Mouse (Mus musculus) adrenal gland, postnatal 4 days (tissue): ENCODE data around the gene Nosip. TPM values are rescaled to one million over a fixed set of nuclear protein-coding genes. Genes with fewer than 3 reads are reported as not detected.
"Not testable (repeated sequence)": the region's sequence is repeated elsewhere in the genome, so short reads cannot be mapped to it uniquely, and the experiment has no call there.

Experiments
- DNase-seq, 2 experiments: peaks; one replicate each; pipeline ENCODE4 v3.0.0; 2021 to 2022; ENCODE audit warnings: low spot score in 2 of 2, mixed read lengths in 2 of 2
- long read RNA-seq, 2 experiments: library from polyadenylated mRNA; stranded (forward); transcript quantifications; one replicate each; pipeline ENCODE4 v2.0.0; 2021
- total RNA-seq, 2 experiments: library from RNA; stranded (reverse); gene quantifications; 2 replicates each; pipeline ENCODE4 v1.2.3; 2021

The Nosip gene
- total RNA-seq = 10 to 100 TPM; 61.1 to 71.2 TPM
- long read RNA-seq, experiment 1, transcript Nosip-201 (9 exons, 1,814 nt) = major isoform, 32 of 52 reads
- long read RNA-seq, experiment 1, partial matches to known transcripts = 2 of 52 reads
- long read RNA-seq, experiment 1, other reads (novel, unspliced or antisense) = 17 of 52 reads
- long read RNA-seq, experiment 2, transcript Nosip-201 (9 exons, 1,814 nt) = major isoform, 56 of 91 reads
- long read RNA-seq, experiment 2, partial matches to known transcripts = 14 of 91 reads
- long read RNA-seq, experiment 2, other reads (novel, unspliced or antisense) = 16 of 91 reads

DNA sequence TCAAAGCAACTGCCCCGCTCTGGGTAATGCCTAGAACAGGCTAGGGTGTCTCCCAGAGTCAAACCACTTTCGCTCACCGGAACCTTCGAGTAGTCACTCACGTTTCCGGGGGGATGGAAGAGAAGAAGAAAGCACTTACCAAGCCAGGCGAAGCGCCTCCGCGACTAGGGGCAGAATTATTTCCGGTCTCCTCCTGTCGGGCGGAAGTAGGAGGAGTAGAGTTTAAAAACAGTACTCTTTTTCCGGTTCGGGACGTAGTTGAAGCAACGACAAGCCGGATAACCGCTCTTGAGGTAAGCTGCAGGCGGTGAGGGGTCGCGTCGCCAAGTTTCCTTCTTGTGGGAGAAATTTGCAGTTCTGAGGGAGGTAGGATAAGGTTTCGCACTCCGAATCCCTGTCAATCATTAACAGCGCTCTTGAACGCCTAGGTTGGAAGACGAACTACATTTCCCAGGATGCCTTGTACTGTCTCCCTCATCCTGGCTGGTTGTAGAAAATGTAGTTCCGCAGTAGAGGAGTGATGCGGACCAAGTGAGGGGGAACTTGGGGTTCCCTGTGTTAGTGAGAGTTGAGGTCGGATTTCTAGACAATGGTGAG is at the start of gene Nosip, which contains the start of gene Prrg2:
Nosip (plus strand) TSS at position 191 of the 597 bp plus-strand sequence.
Prrg2 (minus strand) TSS at position 439 of the 597 bp plus-strand sequence.
- DNase-seq = peak; percentile 77 to 94

DNA sequence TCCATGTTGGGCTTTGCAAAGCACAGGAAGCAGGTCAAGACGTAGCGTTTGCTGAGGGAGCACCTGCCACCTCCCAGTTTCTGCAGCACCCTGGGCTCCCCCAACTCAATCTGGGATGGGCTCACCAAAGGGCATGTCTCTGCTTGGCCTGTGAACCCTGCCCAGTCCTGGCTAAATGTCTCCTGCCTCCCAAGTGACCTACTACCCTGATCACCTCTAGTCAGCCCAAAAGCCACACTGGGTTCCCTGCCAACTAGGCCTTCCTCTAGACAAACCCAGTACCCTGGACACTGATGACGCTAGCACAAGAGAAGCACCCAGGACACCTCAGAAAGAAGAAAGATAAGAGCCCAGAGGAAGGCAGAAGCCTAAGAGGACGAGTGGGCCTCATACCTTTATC is 49.4 kb upstream of the Nosip start:
- DNase-seq = no peak

DNA sequence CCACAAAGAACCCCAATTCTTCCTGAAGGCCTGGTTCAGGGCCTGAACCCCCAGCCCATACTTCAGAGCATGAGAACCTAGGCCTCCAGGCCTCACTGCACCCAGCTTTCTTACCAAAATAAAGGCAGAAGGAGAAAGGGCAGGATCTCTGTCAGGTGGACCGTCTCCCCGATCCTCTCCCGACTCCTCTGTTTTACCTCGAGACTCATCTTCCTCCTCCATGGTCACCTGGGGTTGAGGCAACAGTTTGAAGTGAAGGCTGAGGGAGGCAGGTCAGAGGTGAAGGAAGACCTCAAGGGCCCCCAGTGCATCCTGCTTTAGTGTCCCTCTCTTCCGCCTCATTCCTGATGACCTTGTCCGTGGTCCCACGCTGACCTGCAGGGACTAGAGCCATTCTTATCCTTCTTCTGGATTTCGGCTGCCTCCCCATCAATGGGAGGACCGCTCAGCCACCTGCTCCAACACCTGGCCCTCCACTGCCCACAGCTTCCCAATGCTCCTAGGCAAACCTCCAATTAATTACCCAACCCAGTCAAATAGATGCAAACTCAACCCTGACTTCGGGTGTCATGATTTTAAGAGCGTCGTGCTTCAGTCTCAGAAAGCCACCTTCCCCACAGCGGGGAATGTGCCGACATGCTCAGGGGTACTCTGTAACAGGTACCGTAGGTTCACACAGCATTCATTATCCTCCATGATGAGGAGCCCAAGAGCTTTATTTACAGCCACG is 48.7 kb upstream of the Nosip start:
- DNase-seq = no peak

DNA sequence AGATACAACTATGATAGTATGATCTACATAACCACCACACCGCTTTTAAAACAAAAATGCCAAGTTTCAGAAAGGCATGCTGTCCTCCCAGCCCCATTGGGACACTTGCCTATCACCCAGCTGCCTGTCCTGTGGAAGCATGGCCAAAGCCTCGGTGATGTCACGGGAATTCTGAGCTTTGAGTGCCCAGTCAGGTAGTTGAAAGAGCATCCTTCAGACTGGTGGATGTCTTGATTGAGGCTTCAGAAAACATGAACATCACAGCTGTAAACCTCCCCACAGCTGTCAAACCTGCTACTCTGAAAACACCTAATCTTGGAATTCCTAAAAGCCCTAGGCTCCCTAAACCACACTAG is 48.2 kb upstream of the Nosip start:
- DNase-seq = no peak

DNA sequence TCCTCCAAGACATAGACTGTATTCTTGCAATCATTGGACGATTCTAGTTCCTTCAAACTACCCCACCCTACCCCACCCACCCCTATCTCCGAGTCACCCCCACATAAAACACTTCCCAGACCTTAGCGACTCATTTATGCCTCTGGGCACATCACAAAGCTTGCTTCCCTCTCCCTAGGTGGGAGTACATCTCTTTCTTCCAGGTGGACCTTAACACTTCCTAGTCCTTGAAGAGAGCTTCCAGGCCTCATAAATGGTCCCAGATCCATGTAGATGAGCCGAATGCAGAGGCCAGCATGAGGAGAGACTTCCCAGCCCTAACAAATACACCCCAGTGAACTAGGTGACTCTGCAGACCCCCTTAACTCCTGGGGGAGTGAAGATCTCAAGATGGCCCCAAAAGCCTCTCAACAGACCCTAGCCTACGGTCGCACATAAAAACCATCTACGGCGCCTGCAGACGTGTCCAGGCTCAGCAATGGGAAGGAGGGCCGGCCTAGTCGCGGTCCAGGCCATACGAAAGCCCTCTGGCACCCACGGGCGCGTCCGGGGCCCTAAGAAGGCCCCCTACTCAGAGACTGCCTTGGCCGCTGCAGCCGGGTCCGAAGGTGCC is 46.8 kb upstream of the Nosip start:
- DNase-seq = no peak

DNA sequence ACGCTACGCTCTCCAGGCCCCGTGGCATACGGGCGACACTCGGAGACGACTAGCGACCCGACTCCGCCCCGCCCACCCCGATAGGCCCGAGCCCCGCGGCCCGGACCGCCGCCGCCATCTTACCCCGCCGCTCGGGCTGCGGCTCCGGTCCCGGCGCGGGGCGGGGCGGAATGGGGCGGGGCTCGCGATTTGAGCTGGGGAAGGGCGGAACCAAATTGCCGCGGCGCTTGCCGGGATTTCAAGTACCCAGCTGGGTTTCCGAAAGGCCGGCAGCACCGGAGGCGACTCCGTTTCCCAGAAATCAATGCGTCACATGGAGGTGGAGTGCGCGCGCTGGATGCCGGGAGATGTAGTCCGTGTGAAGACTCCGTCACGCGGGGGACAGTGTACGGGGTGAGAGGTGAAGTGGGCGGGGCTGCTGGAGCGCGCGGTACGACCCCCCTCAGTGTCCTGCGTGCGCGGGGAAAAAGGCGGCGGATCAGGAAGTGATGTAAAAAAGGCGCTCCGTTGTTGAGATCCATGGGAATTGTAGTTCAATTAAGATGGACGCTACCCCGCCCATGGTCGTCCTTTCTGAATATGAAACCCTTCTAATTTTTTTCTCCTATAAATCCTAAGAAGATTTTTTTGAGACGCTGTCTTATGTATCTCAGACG is 46.1 kb upstream of the Nosip start, which contains the start of gene Scaf1:
Scaf1 (minus strand) TSS at position 407 of the 656 bp plus-strand sequence.
- DNase-seq = peak; percentile 92 to 96

DNA sequence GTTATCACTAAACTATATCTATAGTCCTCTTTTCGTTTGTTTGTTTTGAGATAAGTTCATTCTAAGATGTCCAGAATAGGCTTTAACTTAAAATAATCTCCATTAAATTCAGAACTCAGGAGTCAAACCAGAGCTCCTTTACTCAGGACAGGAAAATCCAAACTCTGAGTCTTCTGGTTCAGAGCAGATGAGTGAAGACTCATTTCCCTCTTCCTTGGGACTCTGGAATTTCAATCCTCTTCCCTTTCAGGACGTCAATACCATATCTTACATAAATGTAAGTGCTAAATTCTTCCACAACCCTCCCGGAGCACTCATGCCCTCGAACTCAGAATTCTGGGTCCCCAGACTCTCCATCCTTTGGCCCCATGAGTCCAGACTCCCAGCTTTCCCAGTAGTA is 45.5 kb upstream of the Nosip start:
- no peak for DNase-seq

DNA sequence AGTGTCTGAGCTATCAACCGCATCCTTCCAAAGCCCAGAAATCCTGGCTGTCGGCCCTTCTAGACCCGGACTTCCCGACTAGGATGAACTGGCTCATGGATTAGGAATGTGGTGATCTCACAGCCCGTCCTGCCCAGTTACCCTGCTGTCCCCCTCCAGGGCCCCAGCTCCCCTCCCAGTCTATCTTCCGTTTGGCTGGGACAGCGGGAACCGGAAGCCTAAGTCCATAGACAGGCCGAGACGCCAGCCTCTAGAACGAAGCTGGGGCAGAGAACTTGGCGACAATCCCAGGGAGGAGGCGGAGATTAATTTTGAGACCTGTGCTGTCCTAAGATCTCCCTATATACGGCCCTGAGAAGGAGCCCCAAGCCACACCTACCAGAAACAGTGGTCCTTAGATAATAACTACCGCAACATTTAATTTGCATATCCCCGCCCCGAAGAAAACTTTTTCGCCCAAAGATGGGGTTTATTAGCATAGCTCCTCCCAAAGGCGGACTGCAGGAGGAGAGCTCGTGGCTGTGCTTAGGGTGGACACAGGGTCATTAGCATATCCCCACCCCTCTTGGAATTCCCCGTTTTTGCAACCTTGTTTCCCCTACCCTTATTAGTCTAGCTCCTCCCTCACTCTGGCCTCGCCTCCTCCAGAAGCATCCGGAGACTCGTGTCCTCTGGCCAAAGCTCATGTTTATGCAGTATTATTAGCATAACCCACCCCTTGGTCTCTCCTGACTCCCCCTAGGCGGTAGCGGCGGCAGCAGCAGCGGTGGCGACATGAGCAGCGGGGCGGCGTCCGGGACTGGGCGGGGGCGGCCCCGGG is 44.8 kb upstream of the Nosip start, which contains the start of gene Rras:
Rras (plus strand) TSS at position 720 of the 820 bp plus-strand sequence.
- DNase-seq = peak; percentile 59 to 80

DNA sequence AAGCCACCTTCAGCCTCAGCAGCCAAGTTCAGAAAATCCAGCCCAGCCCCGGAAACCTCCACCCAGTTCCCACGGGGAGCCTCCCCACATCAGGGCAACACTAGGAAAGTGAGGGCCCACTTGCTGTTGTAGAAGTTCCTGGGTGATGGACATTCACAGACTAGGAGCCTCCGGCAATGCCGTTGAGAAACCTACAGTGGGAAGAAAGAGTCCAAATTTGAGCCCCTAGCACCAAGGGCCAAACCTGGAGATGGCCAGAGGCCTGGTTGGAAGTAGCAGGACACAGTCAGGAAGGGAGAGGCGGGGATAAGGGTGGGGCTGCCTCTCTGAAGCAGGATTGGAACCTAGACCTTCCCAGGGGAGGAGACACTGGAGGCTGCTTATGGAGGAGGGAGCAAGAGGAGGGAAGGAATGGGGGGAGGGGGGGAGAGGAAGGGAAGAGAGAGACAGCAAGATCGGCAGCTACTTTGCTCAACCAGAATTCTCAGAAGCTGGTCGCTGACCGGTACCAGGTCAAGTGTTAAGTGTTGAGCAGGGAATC is 43.1 kb upstream of the Nosip start:
- no peak for DNase-seq

DNA sequence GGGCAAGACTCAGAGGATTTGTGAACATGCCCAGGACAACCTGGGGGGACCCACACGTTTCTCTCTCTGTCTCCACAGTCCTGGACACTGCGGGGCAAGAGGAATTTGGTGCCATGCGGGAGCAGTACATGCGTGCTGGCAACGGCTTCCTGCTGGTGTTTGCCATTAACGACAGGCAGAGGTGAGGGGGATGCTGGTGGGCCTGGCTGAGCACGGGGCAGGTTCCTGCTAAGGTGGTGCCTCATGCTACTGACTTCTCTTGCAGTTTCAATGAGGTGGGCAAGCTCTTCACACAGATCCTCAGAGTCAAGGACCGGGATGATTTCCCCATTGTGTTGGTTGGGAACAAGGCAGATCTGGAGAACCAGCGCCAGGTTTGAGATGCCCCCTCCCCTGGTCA is 42.0 kb upstream of the Nosip start:
- no peak for DNase-seq

DNA sequence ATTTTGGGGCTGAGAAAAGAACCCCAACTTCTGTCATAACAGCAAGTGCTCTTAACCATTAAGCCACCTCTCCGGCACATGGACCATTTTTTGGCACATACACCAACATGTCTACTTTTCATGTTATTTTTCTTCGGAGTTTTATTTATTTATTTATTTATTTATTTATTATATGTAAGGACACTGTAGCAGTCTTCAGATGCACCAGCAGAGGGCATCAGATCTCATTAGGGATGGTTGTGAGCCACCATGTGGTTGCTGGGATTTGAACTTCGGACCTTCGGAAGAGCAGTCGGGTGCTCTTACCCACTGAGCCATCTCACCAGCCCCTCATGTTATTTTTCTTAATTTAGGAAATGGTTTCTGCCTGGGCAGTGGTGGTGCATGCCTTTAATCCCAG is 38.5 kb upstream of the Nosip start:
- DNase-seq = not testable (repeated sequence)

DNA sequence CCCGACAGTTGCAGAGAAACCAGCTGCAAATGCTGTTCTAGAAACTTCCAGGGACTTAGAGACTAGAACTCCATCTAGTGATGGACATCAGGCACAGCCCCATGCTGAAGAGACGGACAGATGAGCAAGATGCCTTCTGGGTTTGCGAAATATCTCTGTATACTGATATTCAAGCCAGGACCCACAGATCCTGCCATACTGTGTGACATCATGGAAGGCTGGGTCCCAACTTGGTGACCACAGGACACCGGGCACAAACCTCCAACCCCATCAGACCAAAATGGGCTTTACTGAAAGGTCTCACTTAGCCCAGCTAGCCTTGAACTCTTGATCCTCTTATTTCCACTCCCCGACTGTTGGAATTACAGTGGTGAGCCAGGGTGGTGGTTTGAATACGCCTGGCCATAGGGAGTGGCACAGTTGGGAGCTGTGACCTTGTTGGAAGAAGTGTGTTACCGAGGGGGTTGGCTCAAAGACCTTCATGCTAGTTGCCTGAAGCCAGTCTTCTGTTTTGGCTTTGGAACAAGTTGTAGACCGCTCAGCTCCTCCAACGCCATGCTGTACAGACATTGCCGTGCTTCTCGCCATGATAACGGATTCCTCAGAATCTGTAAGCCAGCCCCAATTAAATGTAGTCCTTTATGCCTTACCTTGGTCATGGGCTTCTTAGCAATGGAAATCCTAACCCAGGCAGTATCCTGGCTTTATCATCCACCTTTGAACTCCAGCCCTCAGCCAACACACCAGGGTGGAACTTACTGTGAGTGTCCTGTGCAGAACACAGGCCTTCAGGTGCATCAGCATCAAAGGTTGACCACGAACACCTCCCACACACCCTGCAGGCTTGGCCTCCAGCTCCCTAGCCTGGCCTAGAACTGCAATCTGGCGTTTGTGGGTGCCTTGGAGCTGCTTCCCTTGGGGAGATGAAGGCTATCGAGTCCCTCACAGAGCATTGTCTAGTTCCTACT is 37.7 kb upstream of the Nosip start:
- DNase-seq = no peak

DNA sequence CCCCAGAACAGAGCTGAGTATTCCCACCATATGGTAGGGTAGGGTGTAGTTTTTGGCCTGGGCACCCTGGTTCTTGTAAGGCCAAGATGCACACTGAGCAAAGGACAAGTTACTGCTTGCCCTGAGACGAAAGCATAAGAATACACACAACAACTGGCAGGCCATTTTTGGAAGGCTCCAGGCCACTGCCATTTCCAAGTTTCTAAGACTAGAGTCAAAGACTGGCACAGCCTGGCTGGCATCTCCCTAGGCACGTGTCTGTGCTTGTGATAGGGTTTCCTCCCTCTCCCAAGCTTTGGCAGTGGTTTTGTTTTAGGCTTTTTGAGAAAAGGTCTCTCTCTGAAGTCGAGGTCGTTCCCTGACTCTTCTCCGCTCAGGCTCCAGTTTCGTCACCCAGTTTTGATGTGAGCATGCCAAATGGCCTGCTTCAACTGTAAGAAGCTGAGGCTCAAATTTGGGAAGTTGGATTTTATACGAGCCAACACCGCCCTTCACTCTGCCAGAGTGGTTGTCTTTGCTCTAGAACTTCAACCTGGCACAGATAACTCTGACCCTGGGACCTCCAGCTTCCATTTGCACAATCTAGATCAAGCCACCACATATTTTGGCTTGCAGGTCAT is 36.5 kb upstream of the Nosip start:
- no peak for DNase-seq

DNA sequence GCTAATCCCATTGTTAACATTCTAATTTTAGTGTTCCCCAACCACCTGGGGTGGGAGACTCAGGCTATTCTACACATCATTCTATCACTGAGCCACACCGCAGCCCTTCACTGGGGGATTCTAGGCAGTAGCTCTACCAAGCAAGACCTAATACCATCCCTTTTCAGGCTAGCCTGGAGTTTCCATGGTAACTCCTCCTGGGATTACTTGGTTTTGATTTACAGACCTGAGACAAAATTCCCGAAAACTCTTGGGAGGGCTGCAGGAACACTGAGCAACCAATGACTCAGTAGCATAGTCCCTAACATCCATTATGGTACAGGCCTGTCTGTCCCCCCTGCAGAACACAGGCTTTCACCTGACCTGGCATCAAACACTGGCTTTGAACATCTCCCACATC is 36.0 kb upstream of the Nosip start:
- DNase-seq = no peak

DNA sequence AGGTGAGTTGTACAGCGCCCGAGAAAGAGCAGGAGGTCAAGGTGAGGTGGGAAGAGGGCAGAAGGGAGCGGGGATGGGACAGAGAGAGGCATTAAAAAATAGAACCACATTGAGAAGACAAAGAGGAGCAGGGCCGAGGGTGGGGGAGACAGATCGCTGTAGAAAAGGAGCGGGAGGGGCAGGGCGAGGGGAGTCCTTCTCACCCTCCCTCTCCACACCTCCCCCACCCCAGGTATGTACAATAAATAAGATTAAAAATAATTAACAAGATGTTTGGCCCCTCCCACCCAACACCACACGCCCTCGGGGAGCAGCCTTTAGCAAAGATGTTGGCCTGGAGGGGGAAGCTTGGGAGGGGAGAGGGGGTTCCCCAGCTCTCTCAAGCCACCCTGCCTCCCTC is 34.5 kb upstream of the Nosip start:
- DNase-seq = no peak

DNA sequence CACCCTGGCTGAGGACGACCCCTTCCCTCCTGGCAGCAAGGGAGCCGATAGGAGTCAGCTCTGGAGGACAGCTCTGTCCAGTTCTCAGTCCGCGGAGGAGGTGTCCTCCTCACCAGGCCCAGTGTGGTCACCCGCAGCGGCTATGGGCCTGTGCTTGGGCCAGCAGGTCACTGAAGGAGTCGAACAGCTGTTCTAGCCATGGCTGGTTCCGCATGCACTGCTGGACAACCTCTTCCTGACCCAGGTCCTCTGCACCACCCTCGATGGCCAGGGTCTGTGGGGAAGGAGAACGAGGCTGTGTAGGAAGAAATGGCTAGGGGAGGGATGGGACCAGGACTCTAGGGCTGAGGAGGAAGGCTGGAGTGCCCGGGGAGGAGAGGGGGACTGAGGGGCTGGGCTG is 33.9 kb upstream of the Nosip start:
- DNase-seq = no peak

DNA sequence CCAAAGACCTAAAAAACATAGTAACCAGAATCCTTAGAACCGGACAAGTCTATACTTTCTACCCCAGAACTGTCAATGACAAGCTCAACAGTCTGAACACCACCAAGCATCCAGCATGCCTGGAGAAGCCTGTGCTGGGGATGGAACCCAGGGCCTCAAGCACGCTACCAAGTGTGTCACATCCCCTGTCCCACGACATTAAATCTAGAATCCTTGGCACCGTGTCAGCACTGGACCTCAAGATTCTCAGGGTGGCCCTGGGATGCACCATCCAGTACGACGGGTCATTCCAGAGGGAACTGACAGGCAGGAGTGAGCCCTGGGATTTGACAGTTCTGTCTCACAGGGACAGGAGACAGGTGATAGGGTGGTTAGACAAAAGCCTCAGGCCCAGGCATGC is 32.2 kb upstream of the Nosip start:
- no peak for DNase-seq

DNA sequence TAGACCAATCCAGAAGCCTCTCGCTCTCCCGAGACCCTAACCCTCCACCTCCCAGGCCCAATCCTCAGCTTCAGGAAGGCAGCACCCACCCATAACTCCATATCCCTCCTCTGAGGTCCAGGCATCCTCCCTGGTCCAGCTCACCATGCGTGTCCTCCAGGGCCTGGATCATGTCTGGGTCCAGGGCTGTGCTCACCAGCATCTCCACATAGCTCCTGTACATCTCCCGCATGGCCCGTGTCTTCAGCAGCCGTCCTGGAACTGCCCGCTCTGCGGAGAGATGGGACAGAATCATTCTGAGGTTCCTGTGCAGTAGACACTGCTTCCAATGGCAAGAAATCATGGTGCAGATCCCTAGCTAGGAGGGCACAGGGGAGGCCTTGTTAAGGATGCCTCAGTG is 31.4 kb upstream of the Nosip start:
- no peak for DNase-seq
